Mouse (Mus musculus): ENCODE measurements around the gene Thsd4. TPM values are rescaled to one million over a fixed set of nuclear protein-coding genes. Genes with fewer than 3 reads are reported as not detected.

The Thsd4 gene
- polyA plus RNA-seq, 1 experiment from 2014 or later: 4.3 TPM

- ATAC-seq: no peak
- H3K27ac ChIP-seq (ENCODE audit: low read length): no peak overlapping the region
- WGBS: 88% methylated on average over 5 of the region's 5 CpGs
- no peaks in the 10 kb centered on the region for H3K36me3 ChIP-seq (ENCODE audit: control insufficient read depth, insufficient read depth, low read length)
- peaks cover 15% of the 10 kb centered on the region; the same call in 1 of the 2 replicates for H3K4me1 ChIP-seq (ENCODE audit: control insufficient read depth, insufficient read depth, low read length)
- H3K4me2 ChIP-seq (ENCODE audit: low read length): no peak overlapping the region
- no peak overlapping the region for H3K9ac ChIP-seq (ENCODE audit: low read depth, low read length)
- H3K27me3 ChIP-seq (ENCODE audit: control insufficient read depth, insufficient read depth, low read depth, low read length): no peaks in the 10 kb centered on the region
- no peaks in the 10 kb centered on the region for H3K9me3 ChIP-seq (replicated peaks; ENCODE audit: control insufficient read depth, low read length, poor library complexity, severe bottlenecking)
- H3K4me3 ChIP-seq (ENCODE audit: low read depth, low read length): no peak overlapping the region
These were observed 252.0 kb downstream of the Thsd4 start for GRCm38 (mm10) chr9:60269807-60270206.

DNA sequence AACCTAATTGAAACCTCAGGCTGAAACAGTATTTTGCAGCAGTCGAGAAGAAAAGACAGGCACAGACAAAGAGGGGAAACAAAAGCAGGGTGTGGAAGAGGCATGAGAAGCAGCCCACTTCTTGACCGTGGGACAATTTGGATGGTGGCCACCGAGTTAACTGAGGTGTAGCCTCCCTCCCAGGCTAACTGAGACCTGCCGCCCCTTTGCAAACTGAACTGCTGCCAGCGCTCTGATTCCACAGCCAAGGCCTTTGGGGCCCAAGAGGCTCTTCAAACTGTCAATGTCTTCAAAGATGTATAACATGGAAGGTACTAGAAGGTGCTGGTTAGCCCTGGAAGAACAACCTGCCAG is 254.6 kb downstream of the Thsd4 start:
- H3K27ac ChIP-seq (ENCODE audit: low read length): peak overlapping the region; percentile 50; the same call in 1 of the 2 replicates
- H3K36me3 ChIP-seq (ENCODE audit: control insufficient read depth, insufficient read depth, low read length): no peaks in the 10 kb centered on the region
- H3K4me3 ChIP-seq (ENCODE audit: low read depth, low read length): no peak overlapping the region
- H3K27me3 ChIP-seq (ENCODE audit: control insufficient read depth, insufficient read depth, low read depth, low read length): no peaks in the 10 kb centered on the region
- peak; percentile 57 for ATAC-seq
- no peaks in the 10 kb centered on the region for H3K9me3 ChIP-seq (replicated peaks; ENCODE audit: control insufficient read depth, low read length, poor library complexity, severe bottlenecking)
- H3K9ac ChIP-seq (ENCODE audit: low read depth, low read length): no peak overlapping the region
- H3K4me2 ChIP-seq (ENCODE audit: low read length): no peak overlapping the region
- WGBS: 14% methylated on average over 5 of the region's 5 CpGs
- H3K4me1 ChIP-seq (ENCODE audit: control insufficient read depth, insufficient read depth, low read length): peaks cover 15% of the 10 kb centered on the region; the same call in 1 of the 2 replicates

- Histone ChIP-seq H3K36me3 (ENCODE audit: control insufficient read depth, insufficient read depth, low read length) (no peaks in the 10 kb centered on the region), H3K4me1 (ENCODE audit: control insufficient read depth, insufficient read depth, low read length) (peaks cover 15% of the 10 kb centered on the region; the same call in 1 of the 2 replicates), H3K27me3 (ENCODE audit: control insufficient read depth, insufficient read depth, low read depth, low read length) (no peaks in the 10 kb centered on the region), H3K27ac (ENCODE audit: low read length) (peak overlapping the region; percentile 50; the same call in 1 of the 2 replicates), H3K9me3 (replicated peaks; ENCODE audit: control insufficient read depth, low read length, poor library complexity, severe bottlenecking) (no peaks in the 10 kb centered on the region), H3K4me2 (ENCODE audit: low read length) (no peak overlapping the region), H3K4me3 (ENCODE audit: low read depth, low read length) (no peak overlapping the region), H3K9ac (ENCODE audit: low read depth, low read length) (no peak overlapping the region)
- ATAC-seq: peak; percentile 88
- 12% methylated on average over 15 of the region's 15 CpGs for WGBS
These were observed 255.1 kb downstream of the Thsd4 start for GRCm38 (mm10) chr9:60266583-60267272.

DNA sequence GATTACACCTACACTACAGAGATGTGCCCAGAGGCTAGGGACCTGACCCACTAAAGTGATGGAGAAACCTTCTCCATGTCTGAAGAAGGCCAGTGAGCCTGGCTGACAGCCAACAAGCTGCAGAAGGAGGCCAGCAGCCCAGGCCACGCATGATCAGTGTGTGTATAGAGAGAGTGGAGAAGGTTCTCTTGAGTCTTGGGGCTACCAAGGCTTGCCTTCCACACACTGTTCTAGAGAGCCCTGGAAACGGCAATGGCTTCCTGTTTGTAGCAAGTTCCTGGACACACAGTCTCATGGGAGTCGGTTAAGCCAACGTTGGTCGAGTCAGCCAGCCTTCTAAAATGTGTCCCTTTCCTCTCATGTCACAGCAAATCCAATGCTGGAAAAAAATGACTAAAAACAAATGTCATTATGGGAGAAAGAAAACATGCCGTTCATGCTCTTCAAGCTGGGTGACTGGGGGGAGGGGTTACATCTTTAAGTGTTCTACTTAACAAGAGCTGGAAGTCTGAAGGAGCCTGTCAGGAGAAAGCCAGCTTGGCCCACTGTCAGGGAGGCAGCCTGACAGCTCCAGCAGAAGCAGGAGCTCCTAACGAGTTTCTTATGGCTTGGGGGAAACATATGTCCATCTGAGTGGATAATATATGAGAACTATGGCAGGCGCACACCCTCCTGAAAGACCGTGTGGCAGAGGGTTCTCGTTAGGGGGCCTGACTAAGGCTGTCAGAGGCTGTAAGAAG is 257.1 kb downstream of the Thsd4 start:
- H3K4me2 ChIP-seq (ENCODE audit: low read length): no peak overlapping the region
- H3K4me3 ChIP-seq (ENCODE audit: low read depth, low read length): no peak overlapping the region
- H3K27me3 ChIP-seq (ENCODE audit: control insufficient read depth, insufficient read depth, low read depth, low read length): no peaks in the 10 kb centered on the region; the same call in 1 of the 2 replicates
- no peak overlapping the region for H3K9ac ChIP-seq (ENCODE audit: low read depth, low read length)
- no peaks in the 10 kb centered on the region for H3K36me3 ChIP-seq (ENCODE audit: control insufficient read depth, insufficient read depth, low read length)
- H3K9me3 ChIP-seq (replicated peaks; ENCODE audit: control insufficient read depth, low read length, poor library complexity, severe bottlenecking): no peaks in the 10 kb centered on the region
- WGBS: 59% methylated on average over 10 of the region's 10 CpGs
- peaks cover 15% of the 10 kb centered on the region; the same call in 1 of the 2 replicates for H3K4me1 ChIP-seq (ENCODE audit: control insufficient read depth, insufficient read depth, low read length)
- no peak overlapping the region for H3K27ac ChIP-seq (ENCODE audit: low read length)
- no peak for ATAC-seq

DNA sequence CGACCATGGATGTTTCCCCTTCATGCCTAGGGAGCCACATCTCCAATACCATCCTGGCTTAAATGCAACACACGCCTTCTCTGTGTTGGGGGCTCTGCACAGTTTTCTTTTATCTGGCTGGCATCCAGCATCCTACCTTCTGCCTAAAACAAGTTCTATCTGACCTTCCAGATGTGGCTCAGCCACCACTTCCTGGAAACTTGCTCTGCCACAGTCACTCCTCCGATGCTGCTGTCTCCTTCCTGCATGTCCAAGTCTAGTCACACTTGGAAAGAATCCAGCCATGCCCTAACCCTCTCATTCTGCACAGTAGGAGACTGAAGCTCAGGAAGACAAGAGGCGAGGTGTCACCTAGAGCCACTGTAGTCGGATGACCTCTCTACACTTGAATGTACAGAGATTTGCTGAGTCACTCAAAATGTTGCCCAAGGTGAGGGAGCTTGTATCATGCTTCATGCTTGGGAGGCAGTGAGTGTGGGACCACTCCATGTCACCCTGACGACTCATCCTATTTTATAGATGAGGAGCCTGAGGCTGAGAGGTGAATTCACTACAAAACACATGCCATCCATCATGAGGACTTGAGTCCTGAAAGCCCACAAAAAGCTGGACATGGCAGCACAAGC is 259.2 kb downstream of the Thsd4 start:
- H3K4me1 ChIP-seq (ENCODE audit: control insufficient read depth, insufficient read depth, low read length): peaks cover 15% of the 10 kb centered on the region; the same call in 1 of the 2 replicates
- no peaks in the 10 kb centered on the region for H3K36me3 ChIP-seq (ENCODE audit: control insufficient read depth, insufficient read depth, low read length)
- no peak overlapping the region for H3K9ac ChIP-seq (ENCODE audit: low read depth, low read length)
- no peaks in the 10 kb centered on the region for H3K9me3 ChIP-seq (replicated peaks; ENCODE audit: control insufficient read depth, low read length, poor library complexity, severe bottlenecking)
- WGBS: 80% methylated on average over 6 of the region's 6 CpGs
- H3K27me3 ChIP-seq (ENCODE audit: control insufficient read depth, insufficient read depth, low read depth, low read length): no peaks in the 10 kb centered on the region; the same call in 1 of the 2 replicates
- ATAC-seq: no peak
- H3K27ac ChIP-seq (ENCODE audit: low read length): no peak overlapping the region
- no peak overlapping the region for H3K4me2 ChIP-seq (ENCODE audit: low read length)
- H3K4me3 ChIP-seq (ENCODE audit: low read depth, low read length): no peak overlapping the region

DNA sequence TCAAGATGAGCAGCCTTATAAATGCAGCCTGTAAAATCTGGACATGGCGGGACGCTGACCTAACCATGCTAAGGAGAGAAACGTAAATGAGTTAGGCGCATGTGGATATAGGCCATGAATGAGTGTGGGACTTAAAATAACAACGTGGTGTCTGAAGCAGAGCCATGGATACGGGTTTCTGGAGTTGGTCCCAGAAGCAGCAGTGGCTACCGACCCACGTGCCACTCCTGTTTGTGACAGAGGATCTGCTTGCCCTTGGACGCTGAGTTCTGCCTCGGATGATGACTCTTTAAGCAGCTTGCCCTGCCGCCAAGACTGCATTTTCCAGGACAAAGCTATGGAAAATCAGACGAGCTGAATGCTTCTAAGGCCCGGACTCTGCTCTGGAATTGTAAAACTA is 262.2 kb downstream of the Thsd4 start:
- no peak overlapping the region for H3K4me3 ChIP-seq (ENCODE audit: low read depth, low read length)
- H3K36me3 ChIP-seq (ENCODE audit: control insufficient read depth, insufficient read depth, low read length): no peaks in the 10 kb centered on the region
- H3K4me1 ChIP-seq (ENCODE audit: control insufficient read depth, insufficient read depth, low read length): no peaks in the 10 kb centered on the region
- no peak overlapping the region for H3K4me2 ChIP-seq (ENCODE audit: low read length)
- 67% methylated on average over 13 of the region's 13 CpGs for WGBS
- ATAC-seq: no peak
- no peak overlapping the region for H3K9ac ChIP-seq (ENCODE audit: low read depth, low read length)
- no peak overlapping the region for H3K27ac ChIP-seq (ENCODE audit: low read length)
- no peaks in the 10 kb centered on the region; the same call in 1 of the 2 replicates for H3K27me3 ChIP-seq (ENCODE audit: control insufficient read depth, insufficient read depth, low read depth, low read length)
- H3K9me3 ChIP-seq (replicated peaks; ENCODE audit: control insufficient read depth, low read length, poor library complexity, severe bottlenecking): no peaks in the 10 kb centered on the region

- 59% methylated on average over 3 of the region's 3 CpGs for WGBS
- no peaks in the 10 kb centered on the region for H3K27me3 ChIP-seq (ENCODE audit: control insufficient read depth, insufficient read depth, low read depth, low read length)
- H3K4me3 ChIP-seq (ENCODE audit: low read depth, low read length): no peak overlapping the region
- H3K36me3 ChIP-seq (ENCODE audit: control insufficient read depth, insufficient read depth, low read length): no peaks in the 10 kb centered on the region
- H3K27ac ChIP-seq (ENCODE audit: low read length): no peak overlapping the region
- H3K9me3 ChIP-seq (replicated peaks; ENCODE audit: control insufficient read depth, low read length, poor library complexity, severe bottlenecking): no peaks in the 10 kb centered on the region
- no peak overlapping the region for H3K4me2 ChIP-seq (ENCODE audit: low read length)
- 0 out of 2 replicates have a peak, but pooled peaks cover 2% of the 10 kb centered on the region for H3K4me1 ChIP-seq (ENCODE audit: control insufficient read depth, insufficient read depth, low read length)
- no peak for ATAC-seq
- H3K9ac ChIP-seq (ENCODE audit: low read depth, low read length): no peak overlapping the region
These were observed 270.1 kb downstream of the Thsd4 start for GRCm38 (mm10) chr9:60251765-60252164.

GRCm38 (mm10) chr9:60250403-60250802 is 271.4 kb downstream of the Thsd4 start:
- Histone ChIP-seq H3K9ac (ENCODE audit: low read depth, low read length) (no peak overlapping the region), H3K4me1 (ENCODE audit: control insufficient read depth, insufficient read depth, low read length) (0 out of 2 replicates have a peak, but pooled peaks cover 2% of the 10 kb centered on the region), H3K27me3 (ENCODE audit: control insufficient read depth, insufficient read depth, low read depth, low read length) (no peaks in the 10 kb centered on the region), H3K27ac (ENCODE audit: low read length) (no peak overlapping the region), H3K9me3 (replicated peaks; ENCODE audit: control insufficient read depth, low read length, poor library complexity, severe bottlenecking) (no peaks in the 10 kb centered on the region), H3K4me2 (ENCODE audit: low read length) (no peak overlapping the region), H3K36me3 (ENCODE audit: control insufficient read depth, insufficient read depth, low read length) (no peaks in the 10 kb centered on the region), H3K4me3 (ENCODE audit: low read depth, low read length) (no peak overlapping the region)
- no peak for ATAC-seq

DNA sequence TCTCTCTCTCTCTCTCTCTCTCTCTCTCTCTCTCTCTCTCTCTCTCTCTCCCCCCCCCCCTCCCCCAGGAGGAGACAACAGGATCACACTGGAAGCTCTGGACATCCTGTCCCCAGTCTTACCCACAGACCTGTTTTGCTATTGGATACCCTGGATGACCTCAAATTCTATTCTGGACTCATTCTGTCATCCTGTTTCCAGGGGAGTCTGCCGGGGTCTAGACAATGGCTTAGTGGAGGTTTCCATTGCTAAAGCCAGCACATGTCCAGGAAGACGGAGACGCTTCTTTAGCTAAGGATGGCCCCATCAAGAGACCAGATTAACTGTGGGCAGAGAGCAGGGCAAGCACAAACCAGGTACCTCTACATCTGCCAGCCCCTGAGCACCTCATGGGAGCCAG is 273.8 kb downstream of the Thsd4 start:
- Histone ChIP-seq H3K36me3 (ENCODE audit: control insufficient read depth, insufficient read depth, low read length) (no peaks in the 10 kb centered on the region), H3K27me3 (ENCODE audit: control insufficient read depth, insufficient read depth, low read depth, low read length) (no peaks in the 10 kb centered on the region), H3K9me3 (replicated peaks; ENCODE audit: control insufficient read depth, low read length, poor library complexity, severe bottlenecking) (no peaks in the 10 kb centered on the region), H3K27ac (ENCODE audit: low read length) (no peak overlapping the region), H3K4me3 (ENCODE audit: low read depth, low read length) (no peak overlapping the region), H3K4me1 (ENCODE audit: control insufficient read depth, insufficient read depth, low read length) (0 out of 2 replicates have a peak, but pooled peaks cover 2% of the 10 kb centered on the region), H3K4me2 (ENCODE audit: low read length) (no peak overlapping the region), H3K9ac (ENCODE audit: low read depth, low read length) (no peak overlapping the region)
- no peak for ATAC-seq
- 71% methylated on average over 3 of the region's 3 CpGs for WGBS
